Mouse (Mus musculus) cerebellum, postnatal 10 days (tissue): Measurements from ENCODE around the gene Ccdc33.

Experiments used
- DNase-seq, 2 experiments: peaks; one replicate each; pipeline ENCODE4 v3.0.0; 2021; ENCODE audit warnings: mixed read lengths in 2 of 2

Ccdc33 gene

DNA sequence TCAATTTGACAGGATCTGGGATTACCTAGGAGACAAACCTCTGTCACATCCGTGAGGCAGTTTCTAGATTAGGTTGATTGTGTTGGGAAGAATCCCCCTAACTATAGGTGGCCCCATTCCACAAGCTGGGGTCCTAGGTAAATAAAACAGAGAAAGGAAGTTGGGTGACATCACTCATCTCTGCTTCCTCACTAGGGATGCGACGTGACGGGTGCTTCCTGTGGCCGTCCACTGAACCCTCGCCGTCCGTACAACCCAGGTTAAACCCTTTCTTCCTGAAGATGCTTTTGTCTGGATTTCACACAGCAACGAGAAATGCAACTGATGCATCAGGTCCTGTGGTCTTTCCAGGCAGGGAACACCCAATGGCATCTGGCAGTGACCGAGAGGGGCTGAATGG, 71.6 kb downstream of the Ccdc33 start:
- DNase-seq, result no peak

DNA sequence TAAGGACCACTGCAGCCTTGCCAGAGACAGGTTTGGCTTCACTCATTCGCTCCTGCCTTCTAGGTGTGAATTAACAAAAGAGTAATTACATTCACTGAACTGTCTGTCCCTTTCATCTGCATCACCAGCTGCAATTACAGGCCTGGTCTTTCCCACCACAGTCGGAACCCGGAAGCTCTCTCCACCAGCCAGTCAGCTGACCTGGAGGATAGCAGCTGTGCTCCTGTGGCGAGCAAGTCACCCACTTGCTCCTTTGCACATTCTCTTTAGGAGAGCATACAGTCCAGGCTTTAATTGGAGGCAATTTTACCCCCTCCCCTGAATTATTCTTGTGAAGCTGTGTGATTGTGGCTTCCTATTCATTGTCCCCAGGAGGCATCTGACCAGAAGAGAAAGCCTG, 73.0 kb downstream of the Ccdc33 start:
- no peak for DNase-seq

DNA sequence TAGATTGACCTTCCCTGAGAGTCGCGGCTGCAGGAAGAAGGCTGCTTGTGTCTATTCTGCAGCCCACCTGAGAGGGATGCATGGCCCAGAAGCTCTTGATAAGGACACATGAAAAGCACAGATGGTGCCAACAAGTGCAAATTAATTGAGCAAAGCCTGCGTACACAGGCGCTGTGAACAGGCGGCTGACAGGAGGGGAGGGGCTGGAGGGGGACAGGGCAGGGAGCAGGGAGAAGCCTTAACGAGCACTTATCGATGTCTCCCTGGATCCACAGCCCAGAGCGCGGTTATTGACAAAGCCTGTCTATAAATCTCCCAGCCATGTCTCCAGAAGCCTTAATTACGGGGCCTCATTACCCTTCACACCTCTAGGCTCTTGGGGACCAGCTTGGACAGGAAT, 73.8 kb downstream of the Ccdc33 start:
- DNase-seq, result peak; percentile 69 to 76

DNA sequence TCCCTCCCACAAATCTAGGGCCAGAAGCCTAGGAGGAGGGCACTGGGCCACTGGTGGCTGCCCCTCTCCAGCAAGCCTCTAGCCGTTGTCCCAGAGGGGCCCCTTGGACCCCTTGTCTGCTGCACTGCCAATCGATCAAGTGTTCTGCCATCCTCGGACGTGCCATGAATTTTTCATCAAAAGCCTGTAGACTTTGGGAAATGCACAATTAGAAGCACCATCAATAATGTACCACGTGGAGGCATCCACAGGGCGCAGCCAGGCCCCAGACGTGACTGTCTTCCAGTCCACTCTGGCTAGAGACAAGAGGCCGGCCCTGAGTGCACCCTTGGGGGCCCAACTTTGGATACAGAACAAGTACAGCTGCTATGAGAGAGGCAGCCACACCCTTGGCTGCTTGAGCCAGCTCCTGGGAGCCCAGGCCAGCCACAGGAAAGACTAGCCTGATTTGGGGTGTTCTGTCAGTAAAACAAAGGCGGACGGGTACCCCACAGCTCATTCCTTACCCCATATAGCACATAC, 75.1 kb downstream of the Ccdc33 start:
- DNase-seq, result peak in 1 of 2 experiments; percentile 50

DNA sequence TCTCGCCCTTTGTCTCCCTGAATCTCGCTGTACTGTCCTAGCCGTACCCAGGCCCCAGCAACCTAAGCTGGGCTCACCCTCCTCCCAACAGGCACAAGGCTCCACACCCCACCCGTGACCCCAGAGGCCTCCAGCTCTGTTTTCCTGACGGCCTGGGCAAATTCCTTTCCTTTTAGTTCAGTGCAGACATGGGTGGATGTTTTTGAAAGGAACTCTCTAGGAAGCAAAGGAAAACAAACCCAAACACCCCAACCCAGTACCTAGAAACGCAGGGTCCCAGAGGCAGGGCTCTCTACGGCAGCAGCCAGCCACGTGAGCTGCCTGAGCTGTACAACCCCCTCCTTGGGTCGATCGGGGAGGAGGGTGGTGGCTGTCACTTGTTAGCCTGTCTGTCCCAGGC, 76.2 kb downstream of the Ccdc33 start:
- no peak for DNase-seq

DNA sequence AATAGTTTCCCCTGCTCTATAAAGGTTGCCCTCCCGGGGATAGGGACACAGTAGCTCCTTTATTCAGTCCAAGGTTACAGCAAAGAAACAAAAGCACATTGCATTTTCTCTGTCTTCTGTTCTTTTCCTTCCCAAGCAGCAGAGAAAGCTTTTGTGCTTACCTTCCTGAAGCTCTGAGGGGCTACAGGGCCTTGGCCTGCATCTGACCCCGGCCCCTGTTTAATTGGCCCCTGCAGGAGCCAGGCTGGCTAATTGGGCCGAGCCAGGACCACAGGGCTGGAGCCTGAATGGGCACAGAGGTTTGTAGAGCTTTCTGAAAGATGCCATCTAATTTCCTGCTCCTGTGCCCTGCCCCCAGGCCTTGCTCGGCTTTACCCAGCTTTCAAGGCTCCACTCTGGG, 77.6 kb downstream of the Ccdc33 start:
- DNase-seq, result no peak

DNA sequence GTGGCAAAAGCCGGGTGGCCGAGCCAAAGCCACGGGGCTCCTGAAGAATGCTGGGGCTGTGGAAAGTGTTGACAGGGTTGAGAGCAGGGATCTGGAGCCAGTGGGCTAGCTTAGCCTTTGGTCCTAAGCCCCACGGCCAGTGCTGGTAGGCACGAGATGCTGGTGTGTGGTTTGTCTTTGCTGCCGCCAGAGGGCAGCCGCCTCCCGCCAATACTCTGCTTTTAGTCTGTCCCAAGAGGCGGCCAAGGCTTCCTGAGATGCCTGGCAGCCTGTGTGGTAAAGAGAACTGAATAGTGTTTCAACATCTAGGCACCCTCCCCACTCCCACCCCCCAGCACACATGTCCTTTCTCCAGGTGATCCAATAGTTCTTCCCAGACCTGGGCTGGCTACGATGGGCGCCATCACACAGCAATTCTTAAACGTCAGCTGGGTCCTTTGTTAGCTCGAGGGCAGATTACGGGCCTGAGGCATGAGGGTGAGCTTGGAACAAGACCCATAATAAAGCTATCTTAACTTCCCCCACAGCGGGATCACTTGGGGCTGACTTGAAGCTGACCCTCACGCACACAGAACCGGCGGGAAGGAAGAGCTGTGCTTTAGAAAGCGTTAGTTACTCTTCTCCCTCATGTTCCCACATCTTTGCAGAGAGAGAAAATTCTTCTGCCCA, 80.0 kb downstream of the Ccdc33 start:
- peak; percentile 90 for DNase-seq

DNA sequence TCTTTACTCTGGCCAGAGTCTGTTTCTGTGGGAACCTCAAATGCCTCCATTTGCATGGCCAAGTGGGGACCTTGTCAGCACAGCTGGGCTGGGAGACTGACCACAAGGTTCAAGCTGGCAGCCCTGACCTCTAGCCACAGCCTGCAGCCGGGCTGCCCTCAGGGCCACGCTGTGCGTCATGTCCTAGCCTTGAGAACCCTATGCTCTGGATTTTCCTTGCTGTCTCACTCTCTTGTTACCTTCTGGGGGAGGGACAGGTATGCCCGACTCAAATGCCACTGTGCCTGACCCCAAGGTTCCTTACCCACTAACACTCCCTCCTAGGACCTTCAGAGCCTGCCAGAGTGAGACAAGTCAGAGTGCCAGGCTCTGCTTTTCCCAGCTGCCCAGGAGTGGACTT, 81.7 kb downstream of the Ccdc33 start:
- no peak for DNase-seq

DNA sequence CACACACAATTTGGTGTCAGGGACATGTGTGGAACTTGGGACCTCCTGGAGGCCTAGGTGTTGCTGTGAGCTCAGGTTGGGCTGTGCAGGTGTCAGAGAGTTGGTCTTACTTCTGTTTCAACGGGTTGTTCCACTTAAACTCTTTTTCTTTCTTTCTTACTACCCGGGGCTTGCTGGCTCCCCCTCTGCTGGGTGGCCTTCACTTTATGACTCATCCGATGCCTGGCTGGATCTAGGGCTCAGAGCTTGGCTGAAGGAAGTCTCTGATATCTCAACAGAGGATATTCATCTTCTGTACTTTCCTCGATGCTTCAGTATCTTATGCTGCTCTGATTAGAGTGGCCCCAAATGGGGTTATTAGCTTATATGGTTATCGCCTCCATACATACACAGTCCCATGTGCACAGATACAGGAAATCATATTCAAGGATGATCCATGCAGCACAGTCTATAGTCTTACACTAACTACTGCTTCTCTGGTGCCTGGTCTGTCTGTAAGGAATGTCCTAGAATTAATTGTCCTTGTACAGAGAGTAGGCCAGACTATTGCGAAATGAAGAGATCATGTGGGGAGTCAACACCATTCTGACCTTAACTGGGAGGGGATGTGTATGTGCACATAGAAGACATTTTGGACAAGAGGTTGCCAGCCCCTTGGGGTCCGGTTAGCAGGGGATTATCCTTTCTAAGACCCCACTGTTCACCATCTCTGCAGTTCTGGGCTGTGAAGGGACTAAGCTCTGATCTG, 82.5 kb downstream of the Ccdc33 start:
- no peak for DNase-seq

DNA sequence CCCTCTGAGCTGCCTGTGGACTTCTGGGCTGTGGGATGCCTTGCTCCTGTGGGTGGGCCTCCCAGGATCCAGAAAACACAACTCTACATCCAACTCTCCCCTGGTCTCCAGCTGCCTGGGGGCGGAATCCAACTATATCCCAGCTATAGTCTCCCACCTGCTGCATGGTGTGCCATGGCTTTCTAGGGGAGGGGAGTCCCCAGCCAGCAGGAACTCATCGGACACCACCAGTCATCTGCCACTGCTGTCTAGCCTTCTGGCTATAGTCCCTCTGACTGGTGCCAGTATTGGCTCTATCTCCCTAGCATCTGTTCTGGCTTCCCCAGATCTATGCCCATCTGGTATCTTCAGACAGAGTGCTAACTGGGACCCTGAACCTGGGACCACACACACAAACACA, 83.1 kb downstream of the Ccdc33 start:
- peak; percentile 83 to 87 for DNase-seq

DNA sequence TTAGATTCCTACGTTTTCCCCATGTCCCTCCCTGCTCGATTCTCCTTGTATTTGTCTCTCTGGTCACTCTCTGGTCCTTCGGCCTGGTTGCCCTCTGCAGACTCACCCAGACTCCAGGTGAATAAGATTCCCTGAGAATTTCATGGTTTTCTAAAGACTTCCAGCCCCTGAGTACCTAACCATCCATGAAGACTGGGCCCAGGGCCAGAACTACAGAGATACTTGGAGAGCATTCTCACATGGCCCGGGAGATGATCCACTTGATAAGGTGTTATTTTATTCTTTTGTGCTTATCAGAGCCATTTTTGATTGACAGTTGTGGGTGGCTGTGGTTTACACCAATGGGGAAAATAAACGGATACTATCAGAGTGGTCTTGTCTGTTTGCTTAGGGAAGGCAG, 86.7 kb downstream of the Ccdc33 start:
- peak; percentile 81 to 83 for DNase-seq

DNA sequence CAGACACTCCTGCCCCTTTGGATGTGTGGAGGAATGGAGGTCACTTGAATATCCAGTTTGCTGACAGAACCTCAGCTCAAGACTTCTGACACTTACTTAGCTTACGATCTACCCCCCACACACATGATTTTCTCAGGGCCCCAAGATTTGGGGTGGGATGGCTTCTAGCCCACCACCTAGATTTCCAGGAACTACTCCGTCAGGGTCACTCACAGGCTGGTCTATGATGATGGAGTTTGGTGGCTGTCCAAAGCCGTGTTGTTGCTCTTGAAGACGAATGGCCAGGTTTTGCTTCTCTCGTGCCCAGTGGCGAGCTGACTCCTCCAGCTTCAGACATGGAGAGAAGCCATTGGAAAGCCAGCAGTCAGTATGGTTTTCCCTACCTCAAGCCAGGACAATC, 89.0 kb downstream of the Ccdc33 start:
- DNase-seq, result no peak

DNA sequence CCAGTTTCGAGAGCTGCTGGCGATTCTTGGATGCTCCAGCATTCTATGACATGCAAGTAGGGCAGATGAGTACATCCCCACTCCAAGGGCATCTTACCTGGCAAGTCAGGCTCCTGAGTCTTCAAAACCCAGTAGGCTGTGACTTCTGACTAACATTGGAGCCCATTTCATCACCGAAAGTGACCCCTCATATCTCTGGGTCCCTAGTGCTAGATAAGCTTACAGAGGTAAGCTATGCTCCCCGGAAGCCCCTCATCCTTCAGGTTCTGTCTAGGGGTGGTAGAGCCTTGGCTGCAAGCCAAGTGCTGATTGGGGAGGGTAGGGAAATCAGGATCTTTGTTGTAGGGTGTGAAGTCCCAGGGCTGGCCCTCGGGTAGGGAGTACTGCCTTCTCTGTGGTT, 89.8 kb downstream of the Ccdc33 start:
- no peak for DNase-seq

DNA sequence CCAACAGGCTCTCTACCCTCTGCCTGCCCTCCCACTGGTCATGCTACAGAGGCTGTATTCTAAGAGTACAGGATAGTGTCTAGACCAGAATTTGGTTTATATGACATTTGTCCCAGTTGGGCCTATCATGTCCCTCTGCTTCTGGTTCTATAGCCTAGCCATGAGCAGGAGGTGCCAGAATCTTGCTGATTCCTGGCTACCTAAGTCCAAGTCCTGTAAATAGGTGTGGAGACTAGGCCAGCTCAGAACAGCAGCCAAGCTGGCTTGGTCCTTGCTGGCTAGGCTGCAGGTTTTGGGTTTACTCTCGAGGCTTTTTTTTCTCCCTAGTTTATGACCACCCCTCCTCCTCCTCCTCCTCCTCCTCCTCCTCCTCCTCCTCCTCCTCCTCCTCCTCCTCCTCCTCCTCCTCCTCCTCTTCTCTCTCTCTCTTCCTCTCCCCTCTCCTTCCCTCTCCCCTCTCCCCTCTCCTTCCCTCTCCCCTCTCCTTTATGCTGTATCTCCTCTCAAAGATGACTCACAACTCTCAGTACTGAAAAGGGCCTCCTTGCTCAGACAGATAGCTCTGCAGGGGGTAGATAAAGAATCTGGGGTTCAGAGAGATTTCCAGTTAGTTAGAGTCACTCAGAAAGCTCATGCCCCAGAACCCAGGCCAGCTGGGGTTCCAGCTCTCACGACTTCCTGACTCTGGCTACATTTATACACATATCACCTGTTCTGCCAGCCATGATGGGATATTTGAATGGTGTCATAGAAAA, 91.0 kb downstream of the Ccdc33 start:
- peak; percentile 58 to 67 for DNase-seq

DNA sequence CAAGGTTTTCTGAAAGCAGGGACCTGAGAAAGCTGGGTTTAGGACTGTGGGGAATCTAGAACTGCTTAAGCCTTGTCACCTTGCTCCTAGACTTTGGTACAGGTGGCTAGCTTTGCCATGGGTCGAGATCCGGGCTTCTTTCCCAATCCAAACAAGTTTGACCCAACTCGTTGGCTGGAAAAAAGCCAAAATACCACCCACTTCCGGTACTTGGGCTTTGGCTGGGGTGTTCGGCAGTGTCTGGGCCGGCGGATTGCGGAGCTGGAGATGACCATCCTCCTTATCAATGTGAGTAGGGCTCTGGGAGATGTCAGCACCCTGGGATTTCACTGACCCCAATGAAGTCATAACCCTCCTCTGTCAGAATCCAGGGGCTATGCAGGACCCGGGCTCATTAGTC, 92.6 kb downstream of the Ccdc33 start:
- DNase-seq, result no peak

DNA sequence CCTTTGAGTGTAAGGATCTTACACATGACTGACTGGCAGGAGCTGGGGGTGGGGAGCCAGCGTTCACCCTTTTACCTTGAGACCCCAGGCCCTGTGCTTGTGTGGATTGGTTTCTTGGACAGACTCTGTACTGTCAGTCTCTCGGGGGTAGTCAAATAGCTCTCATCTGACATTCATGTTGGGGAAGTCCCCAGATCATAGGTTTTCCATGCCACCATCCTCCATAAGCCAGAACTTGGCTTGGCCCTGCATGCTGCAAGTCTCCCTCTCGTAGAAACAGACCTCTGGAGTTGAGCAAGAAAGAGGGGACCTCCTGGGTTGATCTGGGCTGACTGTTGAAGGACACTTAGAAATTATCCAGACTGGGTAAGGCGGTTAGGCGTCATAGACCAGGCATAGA, 100.2 kb downstream of the Ccdc33 start:
- no peak for DNase-seq

DNA sequence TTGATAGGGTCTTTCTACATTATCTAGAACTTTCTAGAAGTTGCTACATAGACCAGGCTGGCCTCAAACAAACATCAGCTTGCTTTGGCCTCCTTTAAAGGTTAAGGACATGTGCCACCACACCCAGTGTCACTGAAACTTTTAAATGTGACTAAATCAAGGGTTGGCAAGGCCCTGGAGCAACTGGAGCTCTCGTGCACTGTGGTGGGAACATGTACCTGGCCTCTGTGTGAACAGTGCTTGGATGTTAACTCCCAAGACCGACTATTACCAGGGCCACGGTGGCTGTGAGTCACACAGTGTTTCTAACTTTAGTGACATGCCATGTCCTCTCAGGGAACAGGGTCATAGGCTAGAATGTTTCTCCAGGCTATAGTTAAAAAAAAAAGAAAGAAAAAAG, 101.7 kb downstream of the Ccdc33 start:
- DNase-seq, result no peak

DNA sequence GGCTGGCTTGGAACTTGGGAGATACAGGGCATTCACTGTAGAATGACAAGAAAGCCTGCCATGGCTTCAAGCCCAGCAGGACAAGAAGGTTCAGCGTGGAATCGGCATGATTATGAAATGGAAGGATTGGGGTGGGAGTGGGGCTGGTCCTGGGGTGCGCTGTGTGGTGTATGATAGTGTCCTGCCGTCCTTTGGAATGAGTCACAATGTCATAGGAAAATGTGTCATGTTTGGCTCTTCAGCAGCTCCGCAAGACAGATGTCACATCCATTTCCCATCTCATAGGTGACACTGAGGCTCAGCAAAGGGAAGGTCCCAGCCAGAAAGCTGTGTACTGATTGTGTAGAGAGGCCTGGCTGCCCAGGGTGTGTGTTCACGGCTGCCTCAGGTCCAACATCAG, 102.8 kb downstream of the Ccdc33 start:
- no peak for DNase-seq

DNA sequence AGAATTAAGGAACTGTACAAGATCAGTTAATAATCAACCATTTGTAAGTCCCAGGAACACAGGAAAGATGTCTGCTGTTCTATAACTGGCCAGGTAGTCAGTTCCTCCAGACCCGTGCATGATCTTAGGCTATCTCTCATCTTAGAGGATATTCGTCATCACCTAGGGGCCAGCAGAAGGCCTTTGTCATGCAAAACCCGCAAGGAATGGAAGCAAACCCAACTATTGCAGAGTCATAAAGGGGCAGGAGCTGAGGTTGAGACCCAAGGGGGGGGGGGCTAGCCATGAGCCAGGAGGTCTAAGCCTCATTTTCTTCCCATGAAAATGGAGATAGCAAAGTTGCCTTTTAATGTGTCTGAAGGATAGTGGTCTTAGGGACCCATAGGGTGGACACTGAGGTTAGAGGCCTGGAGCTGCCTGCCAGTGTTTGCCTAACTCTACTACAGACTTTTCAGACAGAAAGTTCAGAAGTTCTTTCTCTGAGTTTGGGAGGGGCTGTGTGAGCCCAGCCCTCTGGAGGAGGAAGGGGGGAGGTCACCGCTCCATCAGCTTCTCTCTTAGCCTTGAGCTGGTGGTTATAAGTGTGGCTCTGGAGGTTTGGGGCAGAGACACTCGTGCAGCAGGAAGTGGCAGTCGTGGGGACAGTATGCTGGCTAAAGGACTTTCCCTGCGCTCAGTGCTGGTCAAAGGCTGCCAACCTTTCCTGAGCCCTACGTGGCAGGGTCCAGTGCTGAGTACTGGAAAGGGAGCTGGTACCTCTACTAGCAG, 104.0 kb downstream of the Ccdc33 start:
- no peak for DNase-seq

DNA sequence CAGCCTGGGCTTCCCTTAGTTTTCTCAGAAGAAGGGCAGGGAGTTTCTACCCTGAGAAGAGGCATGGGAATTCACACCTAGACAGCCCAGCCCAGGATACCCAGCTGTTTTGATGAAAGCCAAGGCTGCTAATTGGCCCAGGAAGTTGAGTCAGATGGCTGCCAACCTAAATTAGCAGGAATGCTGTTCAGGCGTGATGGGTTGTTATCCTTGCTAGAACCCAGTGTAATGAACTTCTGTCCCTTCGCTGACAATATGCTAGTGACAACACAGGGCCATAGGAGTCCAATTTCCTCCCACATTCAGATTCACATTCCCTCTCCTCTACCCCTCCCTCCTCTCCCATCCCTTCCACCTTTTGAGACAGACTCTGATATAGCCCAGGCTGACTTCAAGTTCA, 105.7 kb downstream of the Ccdc33 start:
- DNase-seq, result peak; percentile 63 to 68

DNA sequence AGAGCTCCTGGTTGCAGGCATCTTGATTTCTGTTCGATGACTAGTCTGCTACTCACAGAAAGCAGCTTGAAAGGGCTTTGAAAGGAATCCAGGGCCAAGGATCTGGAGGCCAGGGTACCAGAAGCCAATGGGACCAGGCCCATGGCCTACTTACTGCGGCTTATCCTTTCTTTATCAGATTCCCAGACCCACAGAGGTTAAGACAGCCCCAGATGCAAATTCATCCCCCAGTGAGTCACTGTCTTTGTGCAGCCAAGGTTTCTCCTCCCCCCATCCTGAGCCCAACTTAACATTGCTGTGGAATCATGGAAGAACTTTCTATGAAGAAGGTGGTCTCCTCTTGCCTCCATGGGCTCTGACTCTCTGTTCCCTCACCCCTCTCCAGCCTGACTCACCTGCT, 106.1 kb downstream of the Ccdc33 start:
- no peak for DNase-seq

DNA sequence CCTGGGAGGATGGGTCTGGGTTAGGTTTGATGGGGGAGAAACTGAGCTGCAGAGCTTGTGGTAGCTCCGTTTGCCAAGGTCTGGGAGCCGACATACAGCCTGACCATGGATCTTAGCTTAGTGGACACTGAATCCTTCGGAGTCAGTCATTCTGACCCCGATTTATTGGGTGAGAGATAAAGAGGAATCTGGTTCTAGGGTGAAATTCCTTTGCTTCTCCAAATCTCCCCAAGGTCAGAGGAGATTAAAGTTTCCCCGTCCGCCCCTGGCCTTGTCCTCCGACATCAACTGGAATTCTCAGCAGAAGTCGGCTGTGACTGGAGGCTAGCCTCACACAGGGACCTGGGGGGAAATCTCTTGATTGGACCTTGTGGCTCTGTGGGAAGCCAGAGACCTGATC, 107.1 kb downstream of the Ccdc33 start:
- no peak for DNase-seq

DNA sequence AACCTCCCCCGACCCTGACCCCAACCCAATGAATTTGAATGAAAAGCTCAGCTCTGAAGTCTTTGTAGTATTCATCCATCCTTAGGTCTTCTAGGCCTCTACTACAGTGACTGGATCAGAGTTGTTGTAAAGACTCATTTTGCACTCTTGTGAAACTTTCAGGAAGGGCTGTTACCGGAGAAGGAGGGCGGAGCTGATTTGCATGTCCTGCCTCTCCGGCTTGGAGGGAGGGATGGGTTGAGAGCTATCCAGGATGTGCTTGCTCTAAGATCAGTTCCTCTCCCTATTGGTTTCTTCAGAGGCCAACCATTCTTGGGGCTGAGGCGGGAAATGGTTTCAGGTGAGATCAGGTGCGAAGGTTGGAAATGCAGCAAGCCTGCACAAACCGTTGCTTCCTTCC, 107.6 kb downstream of the Ccdc33 start:
- DNase-seq, result no peak
